Mouse (Mus musculus) retina, postnatal 1 day (tissue): Measurements from ENCODE around the gene Tnpo1.
"Not testable (repeated sequence)": the region's sequence is repeated elsewhere in the genome, so short reads cannot be mapped to it uniquely, and the experiment has no call there.

ENCODE experiments used
- DNase-seq: peaks from one replicate; pipeline ENCODE4 v3.0.0-alpha.2; 2012

Tnpo1 gene

DNA sequence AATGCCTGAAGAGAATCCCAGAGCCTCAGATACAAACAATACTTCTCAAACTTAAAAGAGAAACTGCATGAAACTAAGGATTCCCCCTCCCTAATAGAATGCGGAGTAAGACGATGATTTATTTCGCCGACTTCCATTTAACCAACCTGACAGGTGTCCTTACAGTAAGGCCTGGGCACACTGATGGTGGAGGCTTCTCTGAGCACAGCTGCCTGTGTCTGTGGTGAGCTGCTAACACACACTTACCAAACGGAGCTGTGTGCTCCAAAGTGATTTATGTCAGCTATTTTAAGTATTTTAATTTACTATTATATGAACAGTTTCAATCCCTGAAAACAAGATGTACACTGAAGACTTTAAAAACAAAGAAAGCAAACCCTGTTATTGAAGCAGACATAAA, 42.4 kb downstream of the Tnpo1 start:
- DNase-seq: no peak

GRCm38 (mm10) chr13:98881991-98882390, 44.2 kb downstream of the Tnpo1 start:
- no peak for DNase-seq

GRCm38 (mm10) chr13:98880336-98880735, 45.8 kb downstream of the Tnpo1 start:
- DNase-seq: no peak

GRCm38 (mm10) chr13:98879422-98879821, 46.8 kb downstream of the Tnpo1 start:
- no peak for DNase-seq

DNA sequence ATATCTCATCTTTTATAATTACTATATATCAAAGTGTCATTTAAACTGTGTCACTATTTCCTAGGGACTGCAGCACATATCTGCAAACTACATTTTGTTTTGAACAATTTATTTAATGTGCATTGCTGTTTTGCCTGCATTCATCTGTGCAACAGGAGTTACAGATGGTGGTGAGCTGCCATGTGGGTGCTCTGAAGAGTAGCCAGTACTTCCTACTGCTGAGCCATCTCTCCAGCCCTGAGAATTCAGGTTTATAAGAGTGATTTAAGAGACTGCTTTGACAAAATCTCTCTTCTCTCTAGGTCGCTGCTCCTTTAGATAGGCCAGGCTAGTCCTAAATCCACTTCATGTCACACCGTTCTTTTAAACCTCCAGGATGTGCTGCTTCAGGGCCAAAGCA, 49.0 kb downstream of the Tnpo1 start:
- DNase-seq: no peak

DNA sequence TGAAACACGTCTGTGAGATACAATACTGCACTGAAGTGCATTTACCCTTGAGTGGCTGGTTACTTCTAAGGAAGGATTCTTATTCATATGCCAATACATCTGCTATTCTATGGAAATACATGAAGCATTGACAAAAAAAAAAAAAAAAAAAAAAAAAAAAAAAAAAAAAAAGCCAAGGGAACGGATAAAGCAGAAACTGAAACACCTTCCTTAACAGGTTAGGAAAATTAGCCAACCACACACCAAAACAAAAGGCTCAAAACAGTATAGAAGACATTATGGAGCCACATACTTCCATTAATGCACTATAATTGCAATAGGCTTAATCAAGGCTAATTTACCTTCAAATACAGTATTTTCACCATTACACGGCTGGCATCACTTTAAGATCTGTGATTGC, 51.5 kb downstream of the Tnpo1 start:
- no peak for DNase-seq

DNA sequence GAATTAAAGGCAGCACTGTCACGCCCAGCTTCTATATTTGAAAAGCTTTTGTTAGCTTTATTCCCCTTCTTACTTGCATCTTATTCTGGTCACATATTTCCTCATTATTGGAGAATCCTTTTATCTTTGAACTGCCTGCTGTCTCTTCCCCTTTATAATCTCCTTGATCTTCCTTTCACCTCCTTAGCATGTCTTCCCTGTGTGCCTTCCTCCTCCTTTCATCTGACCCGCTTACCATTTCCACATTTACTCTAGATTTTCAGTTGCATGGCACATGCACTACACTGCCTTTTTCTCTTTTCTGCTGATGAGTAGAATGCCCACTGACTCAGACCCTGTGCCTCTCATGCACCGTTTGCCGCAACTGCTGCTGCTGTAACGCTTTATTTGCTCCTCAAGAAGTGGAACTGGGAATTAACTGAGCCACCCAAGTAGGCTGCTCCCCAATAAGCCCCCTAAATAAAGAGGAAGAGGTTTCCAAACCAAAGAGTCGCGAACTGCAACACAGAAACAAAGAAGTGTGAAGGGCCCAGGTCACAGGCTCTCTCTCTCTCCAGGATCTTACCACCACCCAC, 53.8 kb downstream of the Tnpo1 start:
- no peak for DNase-seq

DNA sequence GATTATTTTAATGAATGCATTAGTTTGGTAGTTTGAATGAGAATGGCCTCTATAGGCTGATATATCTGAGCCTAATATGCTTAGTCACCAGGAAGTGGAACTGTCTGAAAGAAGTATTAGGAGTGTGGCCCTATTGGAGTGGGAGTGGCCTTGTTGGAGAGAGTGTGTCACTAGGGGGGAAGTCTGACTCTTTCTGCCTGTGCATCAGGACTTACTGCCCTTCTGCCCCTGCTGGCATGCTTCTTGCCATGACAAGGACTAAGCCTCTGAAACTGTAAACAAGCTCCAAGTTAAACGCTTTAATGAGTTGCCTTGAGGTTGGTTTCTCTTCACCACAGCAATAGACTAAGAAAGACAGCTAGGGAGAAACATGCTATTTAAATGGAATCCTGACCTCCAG, 54.9 kb downstream of the Tnpo1 start:
- DNase-seq: no peak

DNA sequence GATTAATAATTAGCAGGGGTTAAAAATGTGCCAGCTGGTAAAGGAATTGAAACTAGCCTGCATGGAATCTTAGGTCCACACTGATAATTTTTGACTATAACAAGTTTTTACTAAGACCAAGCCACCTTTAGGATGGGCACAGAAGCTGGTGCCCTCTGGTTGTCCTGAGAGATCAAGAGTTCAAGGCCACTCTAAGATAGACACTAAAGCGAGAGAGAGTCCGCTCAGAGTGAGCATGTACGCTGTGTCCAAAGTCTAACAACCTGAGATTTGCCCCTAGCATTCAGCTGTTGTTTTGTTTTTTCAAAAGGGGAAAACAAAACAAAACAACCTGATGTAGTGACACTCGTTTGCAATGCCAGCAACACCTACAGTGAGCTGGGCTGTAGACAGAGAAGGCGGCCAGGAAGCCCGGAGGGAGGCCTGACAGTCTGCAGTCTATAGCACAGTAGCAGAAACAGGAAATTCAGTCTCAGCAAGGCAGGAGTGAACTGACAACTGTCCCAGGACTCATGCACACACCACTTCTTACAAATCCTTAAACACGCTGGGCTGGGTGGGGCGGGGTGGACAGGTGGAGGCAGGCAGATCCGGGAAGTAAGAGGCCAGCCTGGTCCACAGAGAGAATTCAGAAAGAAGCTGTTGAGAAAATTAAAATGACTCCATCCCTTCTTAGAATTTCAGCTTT, 57.8 kb downstream of the Tnpo1 start:
- DNase-seq: no peak

DNA sequence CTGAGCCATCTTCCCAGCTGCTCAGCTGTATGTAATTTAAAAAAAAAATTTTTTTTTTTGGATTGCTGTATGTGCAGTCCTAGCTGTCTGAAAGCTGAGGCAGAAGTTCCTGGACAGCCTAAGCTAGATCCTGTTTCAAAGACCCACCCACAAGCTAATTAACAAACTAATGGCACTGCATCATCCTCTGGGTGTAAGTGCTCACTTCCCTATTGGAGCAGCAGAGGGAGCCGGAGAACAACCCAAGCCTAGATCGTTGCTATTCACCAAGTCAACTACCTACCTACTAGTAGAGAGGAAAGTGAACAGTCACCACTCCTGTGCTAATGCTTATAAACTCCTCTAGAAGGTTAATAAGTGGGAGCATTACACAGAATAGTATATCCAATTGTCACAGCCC, 58.4 kb downstream of the Tnpo1 start:
- DNase-seq: peak; percentile 80

DNA sequence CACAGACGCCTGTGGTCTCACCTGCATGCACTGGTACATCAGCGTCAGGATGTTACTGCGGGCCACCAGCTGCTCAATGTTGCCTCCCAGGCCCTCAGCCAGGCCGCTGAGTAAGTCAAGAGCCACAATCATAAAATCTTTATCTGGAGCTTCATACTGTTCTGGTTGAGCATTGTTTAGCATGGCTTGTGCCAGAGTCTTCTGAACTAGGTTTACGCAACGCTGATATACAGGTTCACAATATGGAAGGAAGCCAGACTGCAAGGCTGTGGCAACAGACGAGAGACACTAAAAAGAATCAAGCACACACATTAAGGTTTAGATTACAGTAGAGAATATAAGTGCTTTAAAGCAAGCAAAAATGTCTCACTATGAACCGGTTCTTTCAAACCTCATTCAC, 70.9 kb downstream of the Tnpo1 start:
- DNase-seq: no peak

- no peak for DNase-seq
These were observed 80.4 kb downstream of the Tnpo1 start for GRCm38 (mm10) chr13:98845794-98846193.

- peak; percentile 24 for DNase-seq
These were observed 89.6 kb downstream of the Tnpo1 start for GRCm38 (mm10) chr13:98836423-98837088.

DNA sequence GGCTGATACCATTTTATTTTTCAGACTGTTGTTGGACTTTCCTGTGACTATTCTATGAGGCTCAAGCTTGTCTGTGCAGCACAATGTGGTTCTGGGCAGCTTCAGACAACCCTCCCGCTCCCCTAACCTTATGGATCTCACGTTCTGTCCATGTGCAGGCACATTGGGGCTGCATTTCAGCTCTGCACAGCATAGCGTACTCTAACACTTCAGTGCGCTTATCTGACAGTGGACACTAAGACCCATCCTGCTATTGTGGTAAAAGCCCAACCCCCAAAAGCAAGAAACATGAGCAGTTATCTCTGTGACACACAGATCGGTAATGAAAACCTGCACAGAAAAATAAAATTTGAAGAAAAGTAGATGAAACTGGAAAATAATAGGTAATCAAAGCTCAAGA, 90.4 kb downstream of the Tnpo1 start:
- DNase-seq: no peak

DNA sequence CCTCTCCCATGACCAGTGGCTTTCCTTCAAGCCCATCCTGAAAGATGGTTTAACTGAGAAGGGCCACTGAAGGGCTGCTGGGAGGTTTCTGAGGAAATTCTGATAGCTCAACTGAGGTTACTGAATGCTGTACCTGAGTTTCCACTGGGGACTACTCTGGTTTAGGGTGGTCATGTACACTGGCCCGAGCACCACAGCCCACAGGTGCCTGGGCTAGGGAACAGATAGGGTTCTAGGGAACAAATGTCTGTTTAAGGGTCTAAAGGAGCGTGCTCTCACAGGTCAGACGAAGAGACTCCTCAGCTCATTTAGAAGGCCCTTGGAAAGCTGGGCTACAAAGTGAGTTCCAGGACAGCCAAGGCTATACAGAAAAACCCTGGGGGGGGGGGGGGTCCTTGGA, 91.5 kb downstream of the Tnpo1 start:
- no peak for DNase-seq

DNA sequence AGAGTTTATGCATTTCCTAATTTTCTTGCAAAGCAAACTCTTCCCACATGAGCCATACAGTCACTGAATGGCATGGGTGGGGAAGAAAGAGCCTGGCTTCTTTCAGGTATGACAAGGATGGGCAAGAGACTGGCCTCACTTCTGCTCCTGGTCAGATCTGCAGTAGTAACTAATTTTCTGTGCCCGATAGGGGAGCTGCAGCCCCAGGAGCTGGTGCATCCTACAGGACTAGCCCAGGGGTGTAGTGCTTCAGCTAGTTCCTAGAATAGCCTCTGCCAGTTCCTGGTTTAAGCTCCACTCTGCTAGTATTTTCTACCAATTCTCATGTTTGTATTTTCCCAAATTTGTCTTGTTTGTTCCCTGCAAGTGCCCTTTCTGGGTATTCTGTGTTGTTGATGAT, 92.0 kb downstream of the Tnpo1 start:
- no peak for DNase-seq

DNA sequence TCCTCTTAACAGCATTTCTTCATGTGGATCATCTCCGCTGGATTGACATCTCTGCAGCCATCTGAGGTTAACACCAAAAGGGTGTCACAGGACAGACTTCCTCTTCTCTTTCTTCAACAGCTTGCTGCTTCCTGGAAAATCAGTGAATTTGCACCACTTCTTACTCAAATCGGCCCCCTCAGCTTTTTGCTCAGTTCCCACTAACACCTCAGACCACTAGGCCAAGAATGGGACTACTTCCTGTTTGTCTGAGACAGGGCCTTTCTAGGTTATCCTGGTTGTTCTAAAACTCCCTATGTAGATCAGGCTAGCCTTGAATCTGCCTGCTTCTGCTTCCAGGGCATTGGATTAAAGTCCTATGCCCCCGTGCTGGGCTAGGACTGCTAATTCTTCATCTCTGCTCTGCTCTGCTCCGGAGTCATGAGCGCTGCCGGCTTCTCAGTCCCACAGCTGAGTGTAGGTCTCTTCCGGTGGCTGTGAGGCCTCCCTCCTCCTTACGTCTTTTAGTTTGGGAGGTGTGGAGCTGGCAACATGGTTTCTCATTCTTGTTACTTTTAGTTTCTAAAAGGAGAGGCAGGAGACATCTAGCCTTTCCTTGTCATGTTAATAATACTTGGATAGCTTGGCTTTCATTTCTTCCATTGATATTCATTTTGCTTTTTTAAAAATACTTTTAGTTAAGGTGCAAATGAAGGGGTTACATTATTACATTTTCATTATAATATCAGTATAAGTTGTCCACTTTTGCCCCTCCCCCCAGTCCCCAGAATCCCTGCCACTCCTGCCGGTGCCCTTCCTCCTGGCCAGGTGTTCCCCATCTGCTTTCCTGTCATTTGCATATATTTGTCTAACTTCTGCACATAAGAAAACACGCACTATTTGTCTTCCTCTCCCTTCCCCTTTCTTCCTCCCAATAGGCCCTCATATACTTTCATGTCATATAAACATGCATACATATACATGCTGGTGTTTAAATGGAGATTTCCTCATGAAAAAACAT, 93.4 kb downstream of the Tnpo1 start:
- no peak for DNase-seq

DNA sequence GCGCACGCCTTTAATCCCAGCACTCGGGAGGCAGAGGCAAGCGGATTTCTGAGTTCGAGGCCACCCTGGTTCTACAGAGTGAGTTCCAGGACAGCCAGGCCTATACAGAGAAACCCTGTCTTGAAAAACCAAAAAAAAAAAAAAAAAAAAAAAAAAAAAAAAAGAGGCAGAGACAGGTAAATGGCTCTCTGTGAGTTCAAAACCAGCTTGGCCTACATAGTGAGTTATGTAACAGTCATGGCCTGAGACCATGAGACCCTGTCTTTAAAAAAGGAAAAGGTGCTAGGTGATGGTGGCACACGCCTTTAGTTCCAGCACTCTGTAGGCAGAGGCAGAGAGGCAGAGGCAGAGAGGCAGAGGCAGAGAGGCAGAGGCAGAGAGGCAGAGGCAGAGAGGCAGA, 97.2 kb downstream of the Tnpo1 start:
- DNase-seq: not testable (repeated sequence)

DNA sequence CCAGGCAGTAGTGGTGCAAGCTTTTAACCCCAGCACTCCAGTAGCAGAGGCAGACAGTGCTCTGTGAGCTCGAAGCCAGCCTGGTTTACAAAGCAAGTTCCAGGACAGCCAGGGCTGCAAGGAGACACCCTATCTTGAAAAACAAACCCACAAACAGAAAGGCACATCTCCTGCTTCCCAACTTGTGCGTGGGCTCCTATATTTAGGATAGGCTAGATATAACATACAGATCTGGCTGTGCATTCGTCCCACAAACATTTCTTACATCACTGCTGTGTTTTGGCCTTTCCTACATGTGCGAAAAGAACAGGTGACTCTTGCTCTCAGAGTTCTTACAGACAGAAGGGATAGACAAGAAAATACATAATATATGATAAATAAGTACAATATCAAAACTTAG, 100.6 kb downstream of the Tnpo1 start:
- DNase-seq: no peak

GRCm38 (mm10) chr13:98819094-98819493, 107.1 kb downstream of the Tnpo1 start:
- no peak for DNase-seq

- no peak for DNase-seq
These were observed 108.0 kb downstream of the Tnpo1 start for GRCm38 (mm10) chr13:98818205-98818604.

GRCm38 (mm10) chr13:98817766-98818165, 108.4 kb downstream of the Tnpo1 start:
- no peak for DNase-seq

GRCm38 (mm10) chr13:98816981-98817660, 109.1 kb downstream of the Tnpo1 start:
- DNase-seq: not testable (repeated sequence)
